Mouse (Mus musculus) heart, embryonic 15.5 days (tissue): ENCODE measurements around the gene Agmat. TPM values are rescaled to one million over a fixed set of nuclear protein-coding genes. Genes with fewer than 3 reads are reported as not detected.
A peak's percentile ranks its signal among the peaks of the same experiment; 100 is the strongest.
"Not testable (repeated sequence)": the region's sequence is repeated elsewhere in the genome, so short reads cannot be mapped to it uniquely, and the experiment has no call there.

Source experiments
- ATAC-seq: fragments of 200-750 bp; cut with Nextera tagmentation; replicated peaks from 2 replicates; pipeline ENCODE4 v1.8.0; 2017; ENCODE audit warnings: low read depth, moderate TSS enrichment; ENCODE audit not compliant: insufficient number of reproducible peaks, insufficient read depth, low FRiP score
- H3K27ac ChIP-seq: fragments of 300-500 bp; sonication (generic); 2 replicates; pipeline ENCODE4 v1.5.1; 2015; ENCODE audit warnings: mild to moderate bottlenecking, inconsistent platforms
- H3K27me3 ChIP-seq: fragments of 300-500 bp; sonication (generic); 2 replicates; pipeline ENCODE4 v1.6.1; 2015; ENCODE audit warnings: inconsistent platforms
- H3K36me3 ChIP-seq: fragments of 300-500 bp; sonication (generic); 2 replicates; pipeline ENCODE4 v1.6.1; 2015; ENCODE audit warnings: mild to moderate bottlenecking, inconsistent platforms
- H3K4me1 ChIP-seq: fragments of 300-500 bp; sonication (generic); replicated peaks from 2 replicates; pipeline ENCODE4 v1.6.1; 2015; ENCODE audit warnings: inconsistent platforms
- H3K4me2 ChIP-seq: fragments of 300-500 bp; sonication (generic); 2 replicates; pipeline ENCODE4 v1.6.1; 2015; ENCODE audit warnings: inconsistent platforms, mild to moderate bottlenecking, moderate library complexity
- H3K4me3 ChIP-seq: fragments of 300-500 bp; sonication (generic); 2 replicates; pipeline ENCODE4 v1.5.1; 2015; ENCODE audit warnings: mild to moderate bottlenecking, inconsistent platforms
- H3K9ac ChIP-seq: fragments of 300-500 bp; sonication (generic); 2 replicates; pipeline ENCODE4 v1.6.1; 2015; ENCODE audit warnings: mild to moderate bottlenecking, inconsistent platforms
- H3K9me3 ChIP-seq: fragments of 300-500 bp; sonication (generic); replicated peaks from 2 replicates; pipeline ENCODE4 v1.6.1; 2016; ENCODE audit warnings: inconsistent platforms
- WGBS: fragments of 180-500 bp; shearing (Covaris S2); methylation state at CpG from one replicate; pipeline ENCODE4 v1.1.7; 2015; ENCODE audit warnings: mixed read lengths; 5-methylcytosine and 5-hydroxymethylcytosine counted together
- polyA plus RNA-seq: library from polyadenylated mRNA; unstranded; fragments of >200 nt; fragmentation: Nextera tagmentation; extraction: Ambion mirVana; gene quantifications from 2 replicates; pipeline ENCODE4 v1.2.1, GENCODE M21; 2015

Agmat gene
- polyA plus RNA-seq, 1 experiment from 2014 or later = 0.57 TPM

DNA sequence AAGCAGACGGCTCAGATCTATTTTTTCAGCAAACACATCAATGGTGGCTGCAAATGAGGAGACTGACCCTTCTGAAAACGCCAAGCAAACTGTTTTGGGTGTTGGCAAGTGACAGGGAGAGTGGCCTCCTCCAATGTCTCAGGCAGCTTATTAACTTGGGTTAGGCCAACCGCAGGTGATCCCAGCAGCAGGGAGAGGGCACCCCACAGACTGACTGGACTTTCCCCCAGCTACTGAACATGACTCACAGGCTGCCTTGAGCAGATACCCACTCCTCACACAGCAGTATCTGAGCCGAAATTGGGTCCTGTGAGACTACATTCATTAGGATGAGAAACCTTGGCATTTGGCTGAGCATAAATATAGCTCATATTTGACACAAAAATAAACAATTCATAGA, 14.5 kb downstream of the Agmat start:
- WGBS = 84% methylated on average over 4 of the region's 4 CpGs
- no peaks in the 10 kb centered on the region for H3K9me3 ChIP-seq
- no peaks in the 10 kb centered on the region for H3K27me3 ChIP-seq
- no peak overlapping the region for H3K9ac ChIP-seq
- H3K36me3 ChIP-seq = peaks cover 36% of the 10 kb centered on the region
- ATAC-seq = no peak
- H3K4me2 ChIP-seq = no peak overlapping the region
- H3K27ac ChIP-seq = no peak overlapping the region
- peaks cover 1% of the 10 kb centered on the region for H3K4me1 ChIP-seq
- H3K4me3 ChIP-seq = no peak overlapping the region

GRCm38 (mm10) chr4:141762102-141762598, 15.7 kb downstream of the Agmat start:
- 95% methylated on average over 13 of the region's 13 CpGs for WGBS
- peaks cover 13% of the 10 kb centered on the region for H3K4me1 ChIP-seq
- ATAC-seq = no peak
- no peak overlapping the region for H3K4me2 ChIP-seq
- no peaks in the 10 kb centered on the region for H3K9me3 ChIP-seq
- no peak overlapping the region for H3K27ac ChIP-seq
- H3K27me3 ChIP-seq = no peaks in the 10 kb centered on the region
- H3K9ac ChIP-seq = no peak overlapping the region
- no peak overlapping the region for H3K4me3 ChIP-seq
- peaks cover 36% of the 10 kb centered on the region for H3K36me3 ChIP-seq

DNA sequence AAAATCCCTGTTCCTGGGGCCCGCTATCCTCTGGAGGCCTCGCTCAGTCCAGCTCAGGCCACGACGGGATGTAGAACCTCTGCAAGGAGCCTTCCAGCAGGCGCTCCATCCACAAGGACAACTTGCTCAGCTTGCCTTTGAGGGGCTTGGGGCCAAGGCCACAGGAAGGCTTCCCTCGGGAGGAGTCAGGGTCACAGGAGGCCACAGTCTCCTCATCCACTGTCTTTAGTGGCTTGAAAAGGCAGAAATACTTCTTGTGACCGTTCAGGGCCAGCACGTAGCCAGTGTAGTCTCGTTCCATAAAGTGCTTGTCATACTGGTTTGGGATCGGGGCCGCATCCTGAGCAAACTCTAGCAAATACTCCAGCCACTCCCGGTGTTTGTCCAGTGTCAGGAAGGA, 17.0 kb downstream of the Agmat start:
- H3K4me2 ChIP-seq = no peak overlapping the region
- 84% methylated on average over 12 of the region's 12 CpGs for WGBS
- H3K4me1 ChIP-seq = peaks cover 27% of the 10 kb centered on the region
- H3K4me3 ChIP-seq = no peak overlapping the region
- peaks cover 36% of the 10 kb centered on the region for H3K36me3 ChIP-seq
- H3K27ac ChIP-seq = no peak overlapping the region
- H3K27me3 ChIP-seq = no peaks in the 10 kb centered on the region
- no peak overlapping the region for H3K9ac ChIP-seq
- ATAC-seq = no peak
- H3K9me3 ChIP-seq = no peaks in the 10 kb centered on the region

- H3K9ac ChIP-seq = no peak overlapping the region
- H3K4me3 ChIP-seq = no peak overlapping the region
- peaks cover 40% of the 10 kb centered on the region for H3K36me3 ChIP-seq
- H3K9me3 ChIP-seq = no peaks in the 10 kb centered on the region
- H3K4me1 ChIP-seq = peaks cover 33% of the 10 kb centered on the region
- no peak for ATAC-seq
- H3K27ac ChIP-seq = no peak overlapping the region
- 87% methylated on average over 3 of the region's 3 CpGs for WGBS
- no peaks in the 10 kb centered on the region for H3K27me3 ChIP-seq
- H3K4me2 ChIP-seq = no peak overlapping the region
Measured at GRCm38 (mm10) chr4:141765008-141765407, 18.5 kb downstream of the Agmat start.

DNA sequence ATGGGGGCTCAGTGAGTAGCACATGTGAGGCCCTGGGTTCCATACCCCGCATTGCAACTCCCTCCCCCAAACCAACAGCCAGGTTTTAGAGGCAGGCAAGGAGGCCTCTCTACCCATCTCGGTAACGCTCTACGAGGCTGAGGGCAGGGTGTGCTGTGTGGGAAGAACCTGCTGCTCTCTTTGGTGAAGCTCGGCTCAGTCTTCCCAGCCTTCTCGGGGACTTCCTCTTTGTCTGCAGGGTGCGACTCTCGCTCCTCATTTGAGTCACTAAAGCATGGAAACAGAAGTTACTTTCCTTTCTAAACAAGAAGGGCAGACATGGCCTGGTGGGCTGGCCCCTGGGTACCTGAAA, 19.8 kb downstream of the Agmat start:
- ATAC-seq = no peak; the same call in 1 of the 2 replicates
- Histone ChIP-seq H3K4me2 (peak overlapping the region; percentile 50), H3K27ac (peak overlapping the region; percentile 95), H3K27me3 (no peaks in the 10 kb centered on the region), H3K9me3 (no peaks in the 10 kb centered on the region), H3K9ac (no peak overlapping the region), H3K4me1 (peaks cover 36% of the 10 kb centered on the region), H3K36me3 (peaks cover 48% of the 10 kb centered on the region), H3K4me3 (peak overlapping the region; percentile 2; the same call in 1 of the 2 replicates)
- 52% methylated on average over 8 of the region's 8 CpGs for WGBS

- 19% methylated on average over 19 of the region's 19 CpGs for WGBS
- H3K9me3 ChIP-seq = no peaks in the 10 kb centered on the region
- ATAC-seq = peak; percentile 58
- H3K4me1 ChIP-seq = peaks cover 36% of the 10 kb centered on the region
- H3K4me2 ChIP-seq = peak overlapping the region; percentile 50
- no peaks in the 10 kb centered on the region for H3K27me3 ChIP-seq
- H3K9ac ChIP-seq = 0 out of 2 replicates have a peak overlapping the region, but pooled peaks have one; percentile 20
- peak overlapping the region; percentile 2; the same call in 1 of the 2 replicates for H3K4me3 ChIP-seq
- peaks cover 48% of the 10 kb centered on the region for H3K36me3 ChIP-seq
- H3K27ac ChIP-seq = peak overlapping the region; percentile 95
Measured at GRCm38 (mm10) chr4:141766668-141767352, 20.3 kb downstream of the Agmat start.

GRCm38 (mm10) chr4:141767353-141768036, 21.0 kb downstream of the Agmat start:
- H3K4me2 ChIP-seq = peak overlapping the region; percentile 50
- no peaks in the 10 kb centered on the region for H3K9me3 ChIP-seq
- no peaks in the 10 kb centered on the region for H3K27me3 ChIP-seq
- WGBS = 34% methylated on average over 19 of the region's 19 CpGs
- peak overlapping the region; percentile 19 for H3K4me3 ChIP-seq
- peak overlapping the region; percentile 20; the same call in 1 of the 2 replicates for H3K9ac ChIP-seq
- H3K36me3 ChIP-seq = peaks cover 47% of the 10 kb centered on the region; the same call in 1 of the 2 replicates
- H3K27ac ChIP-seq = peak overlapping the region; percentile 95
- peak; percentile 89 for ATAC-seq
- peaks cover 36% of the 10 kb centered on the region for H3K4me1 ChIP-seq

- H3K4me1 ChIP-seq = peaks cover 36% of the 10 kb centered on the region
- ATAC-seq = no peak
- H3K27ac ChIP-seq = no peak overlapping the region; the same call in 1 of the 2 replicates
- H3K36me3 ChIP-seq = peaks cover 49% of the 10 kb centered on the region
- H3K27me3 ChIP-seq = no peaks in the 10 kb centered on the region
- no peak overlapping the region for H3K9ac ChIP-seq
- 43% methylated on average over 8 of the region's 8 CpGs for WGBS
- H3K4me2 ChIP-seq = no peak overlapping the region
- H3K9me3 ChIP-seq = no peaks in the 10 kb centered on the region
- no peak overlapping the region for H3K4me3 ChIP-seq
Measured at GRCm38 (mm10) chr4:141769501-141770160, 23.2 kb downstream of the Agmat start.

DNA sequence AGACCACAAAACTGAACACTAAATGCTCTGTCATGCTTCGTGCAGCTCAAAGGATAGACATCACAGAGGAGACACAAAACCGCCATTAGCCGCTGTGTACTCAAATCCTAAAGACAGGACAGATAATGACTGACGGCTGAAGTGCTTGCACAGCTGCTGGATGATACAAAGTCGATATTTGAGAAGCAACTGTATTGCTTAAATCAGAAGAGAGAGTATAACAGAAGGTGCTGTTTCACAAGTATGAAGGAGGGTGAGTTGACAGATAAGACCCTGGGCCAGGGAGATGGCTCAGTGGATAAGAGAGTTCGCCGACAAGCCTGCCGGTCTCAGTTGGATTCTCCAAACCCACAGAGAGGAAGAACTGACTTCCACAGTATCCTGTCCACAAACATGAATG, 25.4 kb downstream of the Agmat start:
- Histone ChIP-seq H3K4me3 (no peak overlapping the region), H3K9me3 (no peaks in the 10 kb centered on the region), H3K27ac (no peak overlapping the region), H3K4me1 (peaks cover 25% of the 10 kb centered on the region), H3K36me3 (peaks cover 66% of the 10 kb centered on the region), H3K27me3 (no peaks in the 10 kb centered on the region), H3K4me2 (no peak overlapping the region), H3K9ac (no peak overlapping the region)
- no peak for ATAC-seq
- WGBS = 81% methylated on average over 8 of the region's 8 CpGs

- H3K9ac ChIP-seq, ATAC-seq, H3K9me3 ChIP-seq, H3K4me2 ChIP-seq, H3K27ac ChIP-seq, H3K4me3 ChIP-seq, H3K27me3 ChIP-seq: not testable (repeated sequence)
- H3K36me3 ChIP-seq = peaks cover 74% of the 10 kb centered on the region
- peaks cover 13% of the 10 kb centered on the region for H3K4me1 ChIP-seq
- WGBS = 89% methylated on average over 4 of the region's 4 CpGs
Measured at GRCm38 (mm10) chr4:141773019-141773418, 26.5 kb downstream of the Agmat start.

GRCm38 (mm10) chr4:141779828-141780227, 33.4 kb downstream of the Agmat start:
- Histone ChIP-seq H3K27ac (no peak overlapping the region), H3K4me3 (no peak overlapping the region), H3K27me3 (no peaks in the 10 kb centered on the region), H3K4me2 (no peak overlapping the region), H3K36me3 (peaks cover 84% of the 10 kb centered on the region), H3K9me3 (no peaks in the 10 kb centered on the region), H3K4me1 (no peaks in the 10 kb centered on the region), H3K9ac (no peak overlapping the region)
- 80% methylated on average over 8 of the region's 8 CpGs for WGBS
- no peak for ATAC-seq
